Mouse (Mus musculus): ENCODE measurements around the gene Col4a2.
A peak's percentile ranks its signal among the peaks of the same experiment; 100 is the strongest.

Col4a2 gene

DNA sequence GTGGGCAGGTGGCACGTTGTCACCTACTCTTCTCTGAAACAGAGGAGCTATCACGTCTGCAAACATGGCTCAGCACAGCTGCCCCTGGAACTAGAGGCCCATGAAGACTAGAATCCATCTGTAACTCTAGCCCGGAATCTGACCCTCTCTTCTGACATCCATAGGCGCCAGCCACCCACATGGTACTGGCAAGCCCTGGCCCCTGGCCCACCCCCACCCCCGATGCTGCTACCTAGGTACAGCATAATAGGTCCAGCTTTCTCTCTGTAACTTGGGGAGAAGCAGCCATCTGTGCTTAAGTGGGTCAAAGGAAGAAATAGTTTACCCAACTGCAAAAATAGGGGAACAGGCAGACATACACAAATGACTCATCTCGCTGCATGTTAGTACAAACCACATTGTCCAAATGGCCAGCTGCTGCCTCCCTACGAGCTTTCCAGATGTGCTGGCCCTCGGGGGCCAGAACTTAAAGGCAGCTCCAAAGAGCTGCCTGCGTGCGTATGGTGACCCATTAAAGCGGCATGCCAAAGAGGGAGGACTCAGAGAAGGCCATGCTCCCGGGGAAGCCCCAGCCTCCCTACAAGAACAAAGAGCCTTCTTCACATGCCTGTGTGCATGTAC is 99.0 kb downstream of the Col4a2 start:
- DNase-seq (ENCODE audit: low spot score in 2 of 2): no peak

- DNase-seq (ENCODE audit: low spot score in 2 of 2): no peak
Measured at GRCm38 (mm10) chr8:11412450-11412849, 99.8 kb downstream of the Col4a2 start.

- DNase-seq (ENCODE audit: low spot score in 2 of 2): no peak
Measured at GRCm38 (mm10) chr8:11414304-11414703, 101.7 kb downstream of the Col4a2 start.

DNA sequence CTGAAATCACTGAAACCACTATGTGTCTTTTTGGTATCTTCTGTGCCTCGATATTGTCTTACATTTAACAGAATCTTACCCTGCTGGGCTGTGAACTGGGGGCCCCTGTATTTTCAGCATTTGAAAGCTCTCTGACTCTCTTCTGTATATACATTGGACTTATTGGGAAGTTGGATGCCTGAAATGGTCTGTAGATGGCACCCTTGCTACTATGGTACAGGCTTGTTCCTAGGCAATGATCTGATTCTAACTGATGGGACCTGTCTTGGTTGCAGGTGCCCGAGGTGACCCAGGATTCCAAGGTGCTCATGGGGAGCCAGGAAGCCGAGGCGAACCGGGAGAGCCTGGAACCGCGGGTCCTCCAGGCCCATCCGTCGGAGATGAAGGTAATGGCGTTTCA is 102.5 kb downstream of the Col4a2 start:
- DNase-seq (ENCODE audit: low spot score in 2 of 2): no peak

DNA sequence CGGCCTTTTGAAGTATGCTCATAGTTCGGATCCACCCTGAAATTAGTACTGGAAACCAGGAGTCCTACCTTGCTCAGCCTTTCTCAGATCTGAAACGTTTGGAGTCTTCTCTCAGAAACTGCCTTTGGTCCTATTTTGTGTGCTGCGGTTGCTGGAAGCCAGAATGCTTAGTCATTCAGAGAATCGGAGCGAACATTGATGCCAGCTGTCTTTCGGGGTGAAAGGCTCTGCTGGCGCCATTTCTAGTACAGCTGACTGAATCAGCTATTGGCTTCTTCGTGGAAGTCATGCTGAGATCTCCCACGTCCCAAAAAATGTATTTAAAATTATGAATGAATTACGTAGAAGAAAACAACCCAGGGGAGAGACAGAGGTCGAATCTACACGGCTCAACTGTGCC is 105.2 kb downstream of the Col4a2 start:
- no peak for DNase-seq (ENCODE audit: low spot score in 2 of 2)

DNA sequence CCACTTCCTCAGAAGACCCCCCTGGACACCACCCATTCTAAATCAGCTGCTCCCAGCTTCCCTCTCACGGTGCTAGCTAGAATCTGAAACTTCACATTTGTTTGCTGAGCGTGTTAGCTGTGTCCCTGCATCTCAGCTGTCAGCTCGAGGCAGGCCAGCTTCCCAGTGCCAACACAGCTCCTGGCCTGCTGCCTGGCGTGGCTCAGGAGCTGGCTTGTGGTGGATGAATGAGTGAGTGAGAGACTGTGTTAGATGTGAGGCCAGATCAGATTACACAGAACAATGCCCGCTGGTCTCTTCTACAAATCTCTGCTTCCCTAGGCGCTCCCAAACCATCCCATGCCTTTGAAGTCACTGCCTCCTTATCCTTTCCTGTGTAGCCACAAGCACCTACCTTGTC is 106.6 kb downstream of the Col4a2 start:
- peak in 1 of 2 experiments; percentile 16 for DNase-seq (ENCODE audit: low spot score in 2 of 2)

DNA sequence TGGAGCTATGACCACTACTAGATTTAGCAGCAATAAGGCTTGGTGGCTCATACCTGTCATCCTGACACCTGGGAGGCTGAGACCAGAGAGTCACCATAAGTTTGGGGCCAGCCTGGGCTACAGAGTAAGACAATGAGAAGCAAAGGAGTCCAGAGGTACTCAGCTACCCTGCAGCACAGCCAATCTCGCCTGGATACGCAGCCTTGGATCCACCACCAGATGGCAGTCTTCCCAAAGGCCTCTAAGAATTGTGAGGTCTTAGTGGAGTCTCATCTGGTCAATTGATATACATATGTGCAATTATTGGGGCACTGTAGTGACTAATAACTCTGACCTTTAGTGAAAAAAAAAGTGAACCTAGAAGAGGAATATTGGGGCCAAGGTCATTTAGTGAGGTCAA is 107.0 kb downstream of the Col4a2 start:
- DNase-seq (ENCODE audit: low spot score in 2 of 2): peak; percentile 27 to 28

GRCm38 (mm10) chr8:11421105-11421504 is 108.5 kb downstream of the Col4a2 start:
- DNase-seq (ENCODE audit: low spot score in 2 of 2): peak in 1 of 2 experiments; percentile 53

DNA sequence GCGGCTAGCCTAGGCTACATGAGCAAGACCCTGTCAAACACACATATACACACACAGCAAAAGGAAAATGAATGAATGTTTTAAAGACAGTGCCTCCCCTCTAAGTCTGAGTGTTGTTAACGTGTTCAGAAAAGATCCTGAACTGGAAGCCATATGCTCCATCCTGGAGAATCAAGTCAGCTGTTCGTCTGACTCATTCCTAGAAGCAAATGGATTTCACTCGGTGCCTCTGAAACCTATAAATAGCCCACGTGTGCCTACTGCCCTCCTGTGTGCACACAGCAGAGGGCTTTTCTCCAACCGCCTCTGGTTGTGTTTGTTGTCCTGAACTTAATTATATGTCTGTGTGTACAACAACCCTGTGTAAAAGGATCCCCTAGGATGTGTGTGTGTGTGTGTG is 109.4 kb downstream of the Col4a2 start:
- no peak for DNase-seq (ENCODE audit: low spot score in 2 of 2)

- no peak for DNase-seq (ENCODE audit: low spot score in 2 of 2)
Measured at GRCm38 (mm10) chr8:11423091-11423490, 110.5 kb downstream of the Col4a2 start.

GRCm38 (mm10) chr8:11430688-11431087 is 118.1 kb downstream of the Col4a2 start:
- no peak for DNase-seq (ENCODE audit: low spot score in 2 of 2)

DNA sequence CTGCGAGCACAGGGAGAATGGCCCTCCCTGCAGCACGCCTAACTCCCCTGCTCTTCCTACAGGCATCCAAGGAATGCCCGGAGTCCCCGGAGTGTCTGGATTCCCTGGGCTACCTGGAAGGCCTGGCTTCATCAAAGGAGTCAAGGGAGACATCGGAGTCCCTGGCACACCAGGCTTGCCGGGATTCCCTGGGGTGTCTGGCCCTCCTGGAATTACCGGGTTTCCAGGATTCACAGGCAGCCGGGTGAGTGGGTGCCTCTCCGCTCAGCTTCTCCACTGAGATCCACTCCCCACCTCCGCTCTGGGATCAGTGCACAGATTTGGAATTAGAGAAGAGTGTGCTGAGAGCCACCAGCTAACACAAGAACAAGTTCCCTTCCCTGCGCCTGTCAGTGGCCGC is 125.3 kb downstream of the Col4a2 start:
- no peak for DNase-seq (ENCODE audit: low spot score in 2 of 2)

DNA sequence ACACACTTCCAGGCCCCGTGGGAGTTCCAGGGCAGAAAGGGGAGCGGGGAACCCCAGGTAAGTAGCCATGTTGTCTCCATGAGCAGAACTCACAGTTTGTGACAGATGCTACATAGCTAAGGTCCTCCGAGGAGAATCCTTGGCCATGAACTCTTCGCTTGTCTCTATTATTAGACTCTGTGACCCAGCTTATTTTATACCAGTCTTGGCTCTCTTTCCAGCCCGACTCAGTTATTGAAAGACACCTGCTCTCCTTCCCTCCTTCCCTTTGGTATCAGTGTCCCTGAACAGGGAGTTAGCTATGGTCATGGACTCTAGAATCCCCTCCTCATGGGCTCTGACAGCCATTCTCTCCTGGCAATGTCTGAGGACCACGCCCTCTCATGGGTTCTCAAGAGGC is 128.7 kb downstream of the Col4a2 start:
- DNase-seq (ENCODE audit: low spot score in 2 of 2): no peak

- DNase-seq (ENCODE audit: low spot score in 2 of 2): no peak
Measured at GRCm38 (mm10) chr8:11443611-11444010, 131.0 kb downstream of the Col4a2 start.

- no peak for DNase-seq (ENCODE audit: low spot score in 2 of 2)
Measured at GRCm38 (mm10) chr8:11444216-11444615, 131.6 kb downstream of the Col4a2 start.

DNA sequence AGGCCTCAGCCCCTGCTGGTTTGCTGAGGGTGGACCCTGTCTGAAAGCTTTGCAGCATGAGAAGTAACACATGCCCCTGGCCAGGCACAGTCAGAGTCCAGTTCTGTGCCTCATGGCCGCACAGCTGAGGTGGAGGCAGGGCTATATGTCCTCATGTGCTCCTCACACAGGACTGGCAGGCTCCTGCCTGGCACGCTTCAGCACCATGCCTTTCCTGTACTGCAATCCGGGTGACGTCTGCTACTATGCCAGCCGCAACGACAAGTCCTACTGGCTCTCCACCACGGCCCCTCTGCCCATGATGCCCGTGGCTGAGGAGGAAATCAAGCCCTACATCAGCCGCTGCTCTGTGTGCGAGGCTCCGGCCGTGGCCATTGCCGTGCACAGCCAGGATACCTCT is 133.2 kb downstream of the Col4a2 start:
- DNase-seq (ENCODE audit: low spot score in 2 of 2): no peak

DNA sequence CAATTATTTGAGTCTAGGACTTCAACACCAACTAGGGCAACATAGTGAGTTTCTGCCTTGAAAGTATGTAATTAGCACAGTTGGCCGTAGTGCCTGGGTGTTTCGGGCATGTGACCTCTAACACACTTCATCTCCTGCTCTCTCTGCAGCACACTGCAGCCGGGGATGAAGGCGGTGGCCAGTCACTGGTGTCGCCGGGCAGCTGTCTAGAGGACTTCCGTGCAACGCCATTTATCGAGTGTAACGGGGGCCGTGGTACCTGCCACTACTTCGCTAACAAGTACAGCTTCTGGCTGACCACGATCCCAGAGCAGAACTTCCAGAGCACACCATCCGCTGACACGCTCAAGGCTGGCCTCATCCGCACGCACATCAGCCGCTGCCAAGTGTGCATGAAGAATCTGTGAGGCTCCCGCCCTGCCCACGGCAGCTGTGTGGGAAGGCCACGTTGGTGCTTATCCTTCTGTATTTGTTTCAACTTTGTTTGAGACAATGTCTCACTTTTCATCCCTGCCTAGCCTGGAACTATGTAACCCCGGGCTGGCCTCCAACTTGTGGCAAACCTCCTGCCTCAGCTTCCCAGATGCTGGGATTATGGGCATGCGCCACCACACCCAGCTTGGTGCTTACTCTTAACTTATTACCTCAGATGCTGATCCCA is 135.4 kb downstream of the Col4a2 start:
- no peak for DNase-seq (ENCODE audit: low spot score in 2 of 2)

- no peak for DNase-seq (ENCODE audit: low spot score in 2 of 2)
Measured at GRCm38 (mm10) chr8:11450184-11451113, 137.8 kb downstream of the Col4a2 start.

GRCm38 (mm10) chr8:11452152-11452551 is 139.5 kb downstream of the Col4a2 start:
- no peak for DNase-seq (ENCODE audit: low spot score in 2 of 2)

GRCm38 (mm10) chr8:11452559-11452958 is 140.0 kb downstream of the Col4a2 start:
- no peak for DNase-seq (ENCODE audit: low spot score in 2 of 2)

GRCm38 (mm10) chr8:11452974-11453373 is 140.4 kb downstream of the Col4a2 start:
- DNase-seq (ENCODE audit: low spot score in 2 of 2): no peak

GRCm38 (mm10) chr8:11454228-11454627 is 141.6 kb downstream of the Col4a2 start:
- DNase-seq (ENCODE audit: low spot score in 2 of 2): no peak

DNA sequence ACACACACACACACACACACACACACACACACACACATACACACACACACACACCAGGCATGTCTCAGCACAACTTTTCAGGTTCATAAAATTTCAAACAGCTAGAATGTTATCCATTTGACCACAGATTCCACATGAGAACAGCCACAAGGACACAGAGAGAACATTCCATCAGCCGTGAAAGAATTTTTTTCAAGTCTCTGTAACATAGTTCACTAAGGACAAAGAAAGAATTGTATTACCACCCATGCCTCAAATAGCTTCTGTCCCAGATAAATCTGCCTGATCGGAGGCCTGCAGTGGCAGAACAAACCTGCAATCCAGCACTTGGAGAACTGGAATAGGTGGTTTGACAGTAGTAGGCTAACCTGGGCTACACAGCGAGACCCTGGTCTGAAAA is 144.7 kb downstream of the Col4a2 start:
- DNase-seq (ENCODE audit: low spot score in 2 of 2): no peak
